Mouse (Mus musculus): ENCODE measurements around the gene Jup.

- TF ChIP-seq CTCF (IDR thresholded peaks at IDR 0.05; ENCODE audit: low read depth) (peak; percentile 89), EP300 (IDR thresholded peaks at IDR 0.05; ENCODE audit: low read depth) (no peak)
These were observed 10.7 kb upstream of the Jup start for GRCm38 (mm10) chr11:100408076-100408834.
